Mouse (Mus musculus): ENCODE results near the gene Gfpt2. TPM values are rescaled to one million over a fixed set of nuclear protein-coding genes. Genes with fewer than 3 reads are reported as not detected.

Gfpt2 gene
- total and polyA plus RNA-seq, 2 experiments = 0.20 to 0.28 TPM

DNA sequence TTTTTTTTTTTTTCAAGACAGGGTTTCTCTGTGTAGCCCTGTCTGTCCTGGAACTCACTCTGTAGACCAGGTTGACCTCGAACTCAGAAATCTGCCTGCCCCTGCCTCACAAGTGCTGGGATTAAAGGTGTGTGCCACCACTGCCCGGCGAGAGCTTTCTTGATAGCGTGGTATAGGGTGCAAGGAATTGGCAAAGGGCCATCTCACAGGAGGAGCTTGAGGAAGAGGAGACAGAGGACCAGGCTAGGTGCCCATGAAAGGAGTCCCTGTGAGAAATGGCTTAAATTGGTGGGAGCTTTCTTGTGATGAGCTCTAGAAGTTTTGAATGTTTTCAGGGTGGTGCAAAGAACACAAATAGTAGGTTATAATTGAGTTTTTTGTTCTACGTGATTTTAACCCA lies 25.2 kb upstream of the Gfpt2 start:
- Histone ChIP-seq H3K4me1 (ENCODE audit: control insufficient read depth, insufficient read depth, low read length) (no peaks in the 10 kb centered on the region; the same call in 1 of the 2 replicates), H3K36me3 (ENCODE audit: control insufficient read depth, insufficient read depth, low read length) (no peaks in the 10 kb centered on the region), H3K27me3 (ENCODE audit: control insufficient read depth, insufficient read depth, low read length) (no peaks in the 10 kb centered on the region), H3K9ac (ENCODE audit: low read depth, low read length) (no peak overlapping the region), H3K79me2 (ENCODE audit: control insufficient read depth, insufficient read depth, low read length) (no peaks in the 10 kb centered on the region), H3K4me3 (ENCODE audit: insufficient read depth, low read depth, low read length) (no peak overlapping the region), H3K27ac (replicated peaks; ENCODE audit: insufficient read depth, low read depth, low read length) (no peak overlapping the region)
- no peak for DNase-seq (ENCODE audit: extremely low read depth, low read depth, low spot score)
- 88% methylated on average over 5 of the region's 5 CpGs for WGBS
- TF ChIP-seq CTCF (IDR thresholded peaks at IDR 0.05; ENCODE audit: low read depth, low read length) (no peak), POLR2A (IDR thresholded peaks at IDR 0.05; ENCODE audit: extremely low read depth, insufficient read depth, low read length) (no peak)

DNA sequence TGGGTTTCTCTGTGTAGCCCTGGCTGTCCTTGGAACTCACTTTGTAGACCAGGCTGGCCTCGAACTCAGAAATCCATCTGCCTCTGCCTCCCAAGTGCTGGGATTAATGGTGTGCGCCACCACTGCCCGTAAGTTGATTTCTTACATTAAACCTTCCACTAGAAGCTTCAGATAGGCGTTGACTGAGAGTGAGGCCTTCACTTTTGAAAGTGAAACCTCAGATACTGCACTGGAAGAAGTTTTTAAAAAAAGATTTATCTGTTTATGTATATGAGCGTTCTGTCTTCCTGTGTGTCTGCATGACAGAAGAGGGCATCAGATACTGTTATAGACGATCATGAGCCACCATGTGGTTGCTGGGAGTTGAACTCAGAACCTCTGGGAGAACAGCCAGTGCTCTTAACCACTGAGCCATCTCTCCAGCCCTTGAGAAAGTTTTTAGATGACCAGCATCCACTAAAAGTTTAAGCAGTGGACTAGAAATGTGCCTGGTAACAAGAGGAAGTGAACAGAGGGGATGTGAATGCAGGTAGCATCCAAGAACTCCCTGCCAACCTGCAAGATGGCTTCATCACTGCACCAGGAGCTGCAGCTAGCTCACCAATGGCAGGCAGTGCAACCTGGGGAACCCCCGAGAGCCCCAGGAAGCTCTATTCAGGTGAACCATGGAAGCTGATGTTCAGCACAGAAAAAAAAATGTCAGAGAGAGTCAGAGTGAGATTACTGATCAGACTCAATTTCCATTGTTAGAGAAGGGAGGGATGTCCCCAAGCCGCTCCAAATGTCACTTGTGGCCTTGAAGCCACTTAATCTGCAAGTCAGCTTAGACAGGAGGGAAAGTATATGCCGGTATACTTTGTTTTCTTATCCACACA lies 23.1 kb upstream of the Gfpt2 start:
- no peak overlapping the region for H3K27ac ChIP-seq (replicated peaks; ENCODE audit: insufficient read depth, low read depth, low read length)

DNA sequence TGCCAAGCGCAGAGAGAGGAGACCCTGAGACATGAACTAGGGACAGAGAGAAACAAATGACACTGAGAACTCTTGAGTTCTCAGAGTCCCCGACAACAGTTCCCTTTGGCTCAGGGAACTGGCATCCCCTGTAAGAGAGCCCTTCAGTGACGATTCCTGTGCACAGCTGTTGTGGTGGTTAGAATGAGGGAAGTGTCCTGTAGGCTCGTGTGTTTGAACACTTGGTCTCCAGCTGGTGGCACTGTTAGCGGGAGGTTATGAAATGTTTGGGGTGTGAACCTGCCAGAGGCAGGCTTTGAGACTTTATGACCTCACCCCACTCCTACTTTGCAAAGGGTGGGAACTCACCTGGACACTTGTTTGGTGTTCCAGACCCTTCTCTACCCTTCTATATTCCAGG lies 21.7 kb upstream of the Gfpt2 start:
- Histone ChIP-seq H3K79me2 (ENCODE audit: control insufficient read depth, insufficient read depth, low read length) (no peaks in the 10 kb centered on the region), H3K27ac (replicated peaks; ENCODE audit: insufficient read depth, low read depth, low read length) (no peak overlapping the region), H3K4me3 (ENCODE audit: insufficient read depth, low read depth, low read length) (no peak overlapping the region), H3K27me3 (ENCODE audit: control insufficient read depth, insufficient read depth, low read length) (no peaks in the 10 kb centered on the region), H3K4me1 (ENCODE audit: control insufficient read depth, insufficient read depth, low read length) (no peaks in the 10 kb centered on the region; the same call in 1 of the 2 replicates), H3K36me3 (ENCODE audit: control insufficient read depth, insufficient read depth, low read length) (no peaks in the 10 kb centered on the region), H3K9ac (ENCODE audit: low read depth, low read length) (no peak overlapping the region)
- DNase-seq (ENCODE audit: extremely low read depth, low read depth, low spot score) = no peak
- WGBS = 65% methylated on average over 5 of the region's 5 CpGs
- TF ChIP-seq POLR2A (IDR thresholded peaks at IDR 0.05; ENCODE audit: extremely low read depth, insufficient read depth, low read length) (no peak), CTCF (IDR thresholded peaks at IDR 0.05; ENCODE audit: low read depth, low read length) (no peak)

More for the DNA sequence above, 23.1 kb upstream of the Gfpt2 start:
- WGBS = 71% methylated on average over 9 of the region's 9 CpGs
- H3K36me3 ChIP-seq (ENCODE audit: control insufficient read depth, insufficient read depth, low read length) = no peaks in the 10 kb centered on the region
- no peak overlapping the region for H3K4me3 ChIP-seq (ENCODE audit: insufficient read depth, low read depth, low read length)
- no peak overlapping the region for H3K9ac ChIP-seq (ENCODE audit: low read depth, low read length)
- DNase-seq (ENCODE audit: extremely low read depth, low read depth, low spot score) = no peak
- H3K4me1 ChIP-seq (ENCODE audit: control insufficient read depth, insufficient read depth, low read length) = no peaks in the 10 kb centered on the region; the same call in 1 of the 2 replicates
- no peaks in the 10 kb centered on the region for H3K27me3 ChIP-seq (ENCODE audit: control insufficient read depth, insufficient read depth, low read length)
- TF ChIP-seq POLR2A (IDR thresholded peaks at IDR 0.05; ENCODE audit: extremely low read depth, insufficient read depth, low read length) = no peak
- no peak for TF ChIP-seq CTCF (IDR thresholded peaks at IDR 0.05; ENCODE audit: low read depth, low read length)
- no peaks in the 10 kb centered on the region for H3K79me2 ChIP-seq (ENCODE audit: control insufficient read depth, insufficient read depth, low read length)

DNA sequence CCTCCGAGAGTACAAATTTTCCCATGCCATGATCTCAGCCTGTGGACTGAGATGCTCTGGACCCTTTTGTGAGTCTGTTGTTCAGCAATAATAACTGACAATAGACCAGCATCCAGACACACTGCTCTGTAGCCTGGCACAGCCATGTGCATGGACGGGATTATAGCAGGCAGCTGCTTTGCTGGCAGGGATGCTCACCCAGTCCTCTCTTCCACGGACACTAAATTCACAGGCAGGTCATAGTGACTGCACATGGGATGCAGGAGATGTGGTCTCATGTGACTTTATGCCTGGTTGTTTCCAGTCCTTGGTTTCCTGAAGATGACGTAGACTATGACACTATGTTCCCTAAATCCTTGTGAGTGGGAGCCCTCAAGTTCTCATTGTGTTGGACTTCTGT lies 19.1 kb upstream of the Gfpt2 start:
- no peak overlapping the region for H3K9ac ChIP-seq (ENCODE audit: low read depth, low read length)
- TF ChIP-seq POLR2A (IDR thresholded peaks at IDR 0.05; ENCODE audit: extremely low read depth, insufficient read depth, low read length) (no peak), CTCF (IDR thresholded peaks at IDR 0.05; ENCODE audit: low read depth, low read length) (no peak)
- WGBS = 87% methylated on average over 4 of the region's 4 CpGs
- no peak for DNase-seq (ENCODE audit: extremely low read depth, low read depth, low spot score)
- H3K27me3 ChIP-seq (ENCODE audit: control insufficient read depth, insufficient read depth, low read length) = no peaks in the 10 kb centered on the region
- H3K4me3 ChIP-seq (ENCODE audit: insufficient read depth, low read depth, low read length) = no peak overlapping the region
- no peaks in the 10 kb centered on the region for H3K36me3 ChIP-seq (ENCODE audit: control insufficient read depth, insufficient read depth, low read length)
- no peaks in the 10 kb centered on the region for H3K79me2 ChIP-seq (ENCODE audit: control insufficient read depth, insufficient read depth, low read length)
- no peaks in the 10 kb centered on the region; the same call in 1 of the 2 replicates for H3K4me1 ChIP-seq (ENCODE audit: control insufficient read depth, insufficient read depth, low read length)
- no peak overlapping the region for H3K27ac ChIP-seq (replicated peaks; ENCODE audit: insufficient read depth, low read depth, low read length)

GRCm38 (mm10) chr11:49778844-49779243 lies 15.1 kb upstream of the Gfpt2 start:
- WGBS = 90% methylated on average over 6 of the region's 6 CpGs
- H3K4me1 ChIP-seq (ENCODE audit: control insufficient read depth, insufficient read depth, low read length) = no peaks in the 10 kb centered on the region
- H3K4me3 ChIP-seq (ENCODE audit: insufficient read depth, low read depth, low read length) = no peak overlapping the region
- no peak for DNase-seq (ENCODE audit: extremely low read depth, low read depth, low spot score)
- H3K27me3 ChIP-seq (ENCODE audit: control insufficient read depth, insufficient read depth, low read length) = no peaks in the 10 kb centered on the region
- H3K79me2 ChIP-seq (ENCODE audit: control insufficient read depth, insufficient read depth, low read length) = no peaks in the 10 kb centered on the region
- H3K36me3 ChIP-seq (ENCODE audit: control insufficient read depth, insufficient read depth, low read length) = no peaks in the 10 kb centered on the region
- no peak overlapping the region for H3K9ac ChIP-seq (ENCODE audit: low read depth, low read length)
- no peak for TF ChIP-seq POLR2A (IDR thresholded peaks at IDR 0.05; ENCODE audit: extremely low read depth, insufficient read depth, low read length)
- no peak for TF ChIP-seq CTCF (IDR thresholded peaks at IDR 0.05; ENCODE audit: low read depth, low read length)
- H3K27ac ChIP-seq (replicated peaks; ENCODE audit: insufficient read depth, low read depth, low read length) = no peak overlapping the region
